Mouse (Mus musculus) CD4-positive helper T cell, adult 2 months (primary cell): ENCODE measurements around the gene Adam6b.
"Not testable (repeated sequence)": the region's sequence is repeated elsewhere in the genome, so short reads cannot be mapped to it uniquely, and the experiment has no call there.

Source experiments
- DNase-seq: peaks from one replicate; pipeline ENCODE4 v3.0.0-alpha.2; 2012; ENCODE audit warnings: low read depth, missing footprints, low spot score

The Adam6b gene

DNA sequence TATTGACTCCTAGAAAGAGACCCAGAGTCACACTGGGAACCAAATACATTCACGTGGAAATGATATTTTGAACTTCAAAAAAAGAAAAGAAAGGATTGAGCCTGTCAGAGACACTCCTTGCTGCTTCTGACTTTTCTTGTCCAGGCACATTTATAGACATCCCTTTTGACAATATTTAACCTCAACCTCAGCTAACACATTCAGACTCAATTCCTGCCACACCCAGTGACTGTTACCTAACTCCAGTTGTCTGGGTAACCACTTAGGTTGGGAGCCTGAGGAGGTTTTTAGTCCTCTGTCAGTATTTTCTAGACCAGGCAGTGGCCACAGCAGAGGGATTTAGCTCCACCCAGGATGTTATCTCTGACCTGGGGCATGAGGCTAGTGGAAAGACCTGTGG is at the start of gene Adam6b:
TSS of gene Adam6b (plus strand) at position 301 of the 400 bp plus-strand sequence.
- not testable (repeated sequence) for DNase-seq

DNA sequence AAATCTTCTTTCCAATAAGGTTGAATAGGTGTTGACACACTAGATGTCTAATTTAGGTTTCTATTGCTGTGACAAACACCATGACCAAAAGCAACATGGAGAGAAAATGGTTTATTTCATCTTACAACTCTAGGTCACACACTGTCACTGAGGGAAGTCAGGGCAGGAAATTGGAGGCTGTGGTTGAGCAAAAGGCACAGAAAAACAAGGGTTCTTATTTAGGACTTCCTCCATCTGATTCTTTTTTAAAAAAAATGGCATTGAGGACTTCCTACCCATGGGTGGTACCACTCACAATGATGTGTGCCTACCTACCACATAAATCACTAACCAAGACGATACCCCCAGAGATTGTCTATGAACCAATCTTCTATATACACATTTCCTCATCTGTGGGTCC is 43.2 kb upstream of the Adam6b start:
- peak; percentile 65 for DNase-seq

DNA sequence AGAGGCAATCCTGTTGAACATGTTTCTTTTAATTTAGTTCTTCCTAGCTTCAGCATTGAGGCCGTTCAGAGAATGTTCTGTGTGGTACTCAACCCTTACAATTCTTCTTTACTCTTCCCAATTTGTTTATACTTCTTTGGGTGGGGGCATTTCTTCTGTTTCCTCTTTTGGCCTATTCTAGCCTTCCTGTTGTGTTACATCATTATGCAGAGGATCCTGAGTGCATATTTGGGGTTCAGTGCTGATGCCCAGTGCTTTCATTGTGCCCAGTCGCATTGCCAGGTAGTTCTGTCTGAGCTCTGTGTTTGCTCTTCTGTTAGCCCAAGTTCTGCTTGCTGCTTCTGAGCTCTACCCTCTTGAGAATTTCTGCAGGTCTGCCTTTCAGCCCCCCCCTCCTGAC is 13.1 kb upstream of the Adam6b start:
- no peak for DNase-seq

DNA sequence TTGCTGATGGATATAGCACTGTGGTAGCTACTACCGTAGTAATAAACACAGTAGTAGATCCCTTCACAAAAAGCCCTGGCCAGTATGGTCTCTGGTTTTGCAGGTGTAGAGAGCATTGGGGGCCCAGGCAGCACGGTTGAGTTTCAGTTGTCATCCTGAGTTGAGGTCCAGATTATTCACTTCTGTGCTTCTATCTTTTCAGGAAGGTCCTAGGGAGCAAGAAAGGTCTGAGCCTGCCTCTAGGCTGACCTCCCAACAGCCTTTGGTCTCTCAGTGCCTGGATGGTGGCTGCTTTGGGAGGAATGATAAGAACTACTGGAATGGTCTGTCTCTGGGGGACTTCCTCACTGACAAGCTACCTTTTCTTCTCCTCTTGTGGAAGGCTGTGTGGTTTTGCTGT is 7.2 kb upstream of the Adam6b start:
- no peak for DNase-seq

DNA sequence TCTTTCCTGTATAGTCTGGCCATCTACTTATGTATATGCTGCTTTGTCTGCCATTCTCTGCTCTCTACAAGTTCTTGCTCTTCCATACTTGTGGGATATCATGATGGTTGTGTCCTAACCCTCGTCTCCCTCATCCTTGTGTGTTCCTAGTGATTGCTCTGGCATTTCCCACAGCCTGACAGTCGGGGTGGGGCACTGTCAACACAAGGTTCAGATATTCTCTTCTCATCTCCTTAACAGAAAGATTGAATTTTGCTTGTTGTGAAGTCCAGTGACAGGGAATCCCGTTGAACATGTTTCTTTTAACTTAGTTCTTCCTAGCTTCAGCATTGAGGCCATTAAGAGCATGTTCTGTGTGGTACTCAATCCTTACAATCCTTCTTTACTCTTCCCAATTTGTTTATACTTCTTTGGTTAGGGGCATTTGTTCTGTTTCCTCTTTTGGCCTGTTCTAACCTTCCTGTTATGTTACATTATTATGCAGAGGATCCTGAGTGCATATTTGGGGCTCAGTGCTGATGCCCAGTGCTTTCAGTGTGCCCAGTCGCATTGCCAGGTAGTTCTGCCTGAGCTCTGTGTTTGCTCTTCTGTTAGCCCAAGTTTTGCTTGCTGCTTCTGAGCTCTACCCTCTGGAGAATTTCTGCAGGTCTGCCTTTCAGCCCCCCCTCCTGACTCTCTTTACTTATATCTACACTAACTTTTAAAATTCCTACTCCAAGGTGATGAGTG is 6.5 kb upstream of the Adam6b start:
- no peak for DNase-seq

DNA sequence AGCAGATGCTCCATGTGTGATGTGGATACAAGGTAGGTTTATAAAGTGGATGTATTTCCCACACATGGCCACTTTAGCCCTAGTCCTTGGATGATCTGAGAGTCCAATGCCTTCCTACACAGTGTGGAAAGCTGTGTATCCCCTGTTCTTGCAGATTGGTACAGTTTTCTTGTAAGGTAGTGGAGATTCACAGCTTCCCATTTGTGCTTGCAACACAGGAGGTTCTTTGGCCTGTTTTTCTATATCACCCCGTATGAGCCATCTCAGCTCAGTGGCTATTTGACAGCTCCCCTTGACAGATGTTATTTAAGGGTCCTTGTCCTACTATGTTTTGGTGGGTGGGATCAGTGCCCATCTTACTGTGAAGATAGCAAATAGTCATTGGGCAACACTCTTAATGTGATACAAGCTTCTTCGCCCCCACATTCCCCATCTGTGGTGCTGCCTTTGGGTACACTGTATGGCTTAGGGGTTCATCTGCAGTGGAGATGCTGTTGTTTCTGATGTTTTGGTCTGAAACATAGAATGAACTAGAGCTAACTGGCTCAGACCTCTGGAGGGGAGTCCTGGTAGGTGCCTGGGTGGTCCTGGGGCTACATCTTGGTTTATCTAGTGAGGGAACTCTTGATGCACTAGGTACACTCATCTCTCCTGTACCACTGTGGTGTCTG is 5.7 kb upstream of the Adam6b start:
- no peak for DNase-seq

DNA sequence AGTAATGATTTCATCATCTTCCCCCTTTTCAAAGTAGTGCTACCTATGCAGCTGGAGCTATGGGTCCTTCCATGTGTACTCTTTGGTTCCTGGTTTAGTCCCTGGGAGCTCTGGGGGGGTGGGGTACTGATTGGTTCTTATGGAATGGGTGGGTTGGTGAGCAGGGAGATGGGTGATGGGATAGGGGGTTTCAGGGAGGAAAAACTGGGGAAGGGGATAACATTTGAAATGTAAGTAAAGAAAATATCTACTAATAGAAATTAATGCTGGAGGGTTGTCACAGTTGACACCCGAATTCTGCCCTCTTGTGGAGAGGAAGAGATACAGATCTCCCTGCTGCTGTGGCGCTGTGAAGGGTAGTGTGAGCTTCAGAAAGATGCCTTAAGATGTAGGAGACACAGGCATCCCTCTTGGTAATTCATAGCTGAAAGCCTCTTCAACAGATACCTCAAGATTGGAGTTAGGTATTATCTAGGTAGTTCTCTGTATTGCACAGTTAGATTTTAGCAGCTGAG is 4.3 kb upstream of the Adam6b start:
- peak; percentile 39 for DNase-seq

DNA sequence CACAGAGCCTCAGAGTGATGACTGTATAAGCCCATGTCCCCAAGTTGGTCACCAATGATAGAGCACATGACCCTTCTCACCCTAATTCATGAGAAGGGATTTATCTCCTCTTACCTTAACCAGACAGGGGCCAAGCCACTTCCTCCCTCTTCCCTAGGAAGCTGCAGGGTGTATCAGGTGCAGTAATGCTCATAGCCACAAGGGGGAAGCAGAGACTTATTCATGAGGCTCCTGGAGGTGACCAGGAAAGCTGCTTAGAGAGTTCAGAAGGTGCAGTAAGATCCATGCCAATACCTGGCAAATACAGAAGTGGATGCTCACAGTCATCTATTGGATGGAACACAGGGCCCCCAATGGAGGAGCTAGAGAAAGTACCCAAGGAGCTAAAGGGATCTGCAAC is 1.6 kb upstream of the Adam6b start:
- peak; percentile 68 for DNase-seq

DNA sequence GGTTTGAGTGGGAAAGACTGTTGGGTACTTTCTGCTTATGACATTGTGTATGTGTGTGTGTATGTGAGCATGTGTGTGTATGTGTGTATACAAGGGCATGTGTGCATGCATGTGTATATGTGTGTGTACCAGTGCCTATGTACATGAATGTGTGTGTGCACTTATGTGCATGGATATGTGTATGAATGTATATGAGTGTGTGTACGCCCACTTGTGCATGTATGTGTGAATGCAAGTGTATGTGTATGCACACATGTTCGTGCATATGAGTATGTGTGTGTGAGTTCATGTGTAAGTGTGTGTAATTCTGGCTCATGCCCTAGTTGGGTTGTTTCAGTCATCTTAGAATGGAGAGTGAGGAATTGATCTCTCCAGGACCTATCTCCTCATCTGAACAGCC is 36.6 kb downstream of the Adam6b start:
- DNase-seq: no peak
